Mouse (Mus musculus) G1E (cell line): ENCODE results near the gene Btbd9.

Experiments used
- CTCF ChIP-seq: IDR thresholded peaks from 2 replicates; pipeline ENCODE4 v1.5.1; 2012; ENCODE audit warnings: low read depth, low read length, inconsistent platforms, mixed read lengths
- GATA2 ChIP-seq: IDR thresholded peaks from 2 replicates; pipeline ENCODE4 v1.6.1; 2012; ENCODE audit warnings: low read depth, low read length, inconsistent platforms, borderline replicate concordance

- TF ChIP-seq CTCF (no peak), GATA2 (no peak)
These were observed 6.0 kb upstream of the Btbd9 start for GRCm38 (mm10) chr17:30582313-30582712.
